Mouse (Mus musculus) spleen, adult 18-20 months (tissue): ENCODE measurements around the gene Catsperg2.
A peak's percentile ranks its signal among the peaks of the same experiment; 100 is the strongest.
"Not testable (repeated sequence)": the region's sequence is repeated elsewhere in the genome, so short reads cannot be mapped to it uniquely, and the experiment has no call there.

Experiments
- DNase-seq, 2 experiments: peaks; one replicate each; pipeline ENCODE4 v3.0.0; 2022; ENCODE audit warnings: mixed read lengths in 2 of 2

Catsperg2 gene

DNA sequence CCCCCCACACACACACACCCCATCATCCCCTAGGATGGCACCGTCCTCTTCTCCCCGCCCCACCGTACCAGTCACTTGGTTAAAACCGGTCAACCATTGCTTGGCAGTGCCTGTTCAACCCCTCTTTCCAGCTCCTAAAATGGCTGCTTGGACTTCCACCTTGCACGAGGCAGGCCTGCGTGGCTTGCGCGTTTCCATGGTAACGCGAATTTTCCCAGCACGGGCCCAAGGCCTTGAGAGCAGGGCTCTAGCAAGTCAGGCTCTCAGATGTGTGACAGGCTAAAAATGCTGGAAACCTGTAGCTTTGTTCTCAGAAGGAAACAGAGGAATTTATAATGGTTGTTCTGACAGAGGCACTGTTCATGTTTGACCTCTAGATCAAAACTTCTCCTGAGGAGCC lies at the start of gene Catsperg2:
Gene Catsperg2, minus strand, starts transcription at position 173 of the 400 bp plus-strand sequence.
- not testable (repeated sequence) for DNase-seq

DNA sequence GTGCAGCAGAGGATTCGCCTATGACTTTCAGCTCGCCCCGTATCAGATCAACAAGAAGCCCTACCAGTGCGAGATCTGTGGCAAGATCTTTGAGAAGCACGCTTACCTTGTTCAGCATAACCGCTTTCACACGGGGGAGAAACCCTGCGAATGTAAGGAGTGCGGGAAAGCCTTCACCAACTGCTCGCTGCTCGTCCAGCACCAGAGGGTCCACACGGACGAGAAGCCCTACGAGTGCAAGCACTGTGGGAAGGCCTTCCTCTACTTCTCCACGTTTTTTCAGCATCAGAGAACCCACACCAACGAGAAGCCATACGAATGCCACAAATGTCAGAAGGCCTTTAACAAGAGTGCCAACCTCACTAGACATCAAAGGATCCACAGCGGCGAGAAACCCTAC lies 49.7 kb upstream of the Catsperg2 start:
- no peak for DNase-seq

DNA sequence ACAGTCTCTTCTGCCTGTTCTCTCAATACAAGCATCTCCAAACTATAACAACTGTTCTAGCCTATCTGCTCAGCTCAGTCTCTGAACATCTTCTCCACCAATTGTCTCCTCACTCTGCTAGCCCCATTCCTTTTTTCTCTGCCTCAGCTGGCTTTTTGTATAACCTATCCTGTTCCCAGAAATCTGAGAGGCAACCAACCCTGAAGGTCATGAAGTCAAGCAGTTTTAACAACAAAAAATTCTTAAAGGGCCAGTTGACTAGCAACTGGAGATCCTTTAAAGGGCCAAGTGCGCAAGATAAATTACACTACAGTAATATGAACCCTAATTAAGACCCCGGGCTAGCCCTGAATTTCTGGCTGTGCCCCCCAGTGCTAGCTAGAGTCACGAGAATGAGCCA lies 47.5 kb upstream of the Catsperg2 start:
- DNase-seq = no peak

DNA sequence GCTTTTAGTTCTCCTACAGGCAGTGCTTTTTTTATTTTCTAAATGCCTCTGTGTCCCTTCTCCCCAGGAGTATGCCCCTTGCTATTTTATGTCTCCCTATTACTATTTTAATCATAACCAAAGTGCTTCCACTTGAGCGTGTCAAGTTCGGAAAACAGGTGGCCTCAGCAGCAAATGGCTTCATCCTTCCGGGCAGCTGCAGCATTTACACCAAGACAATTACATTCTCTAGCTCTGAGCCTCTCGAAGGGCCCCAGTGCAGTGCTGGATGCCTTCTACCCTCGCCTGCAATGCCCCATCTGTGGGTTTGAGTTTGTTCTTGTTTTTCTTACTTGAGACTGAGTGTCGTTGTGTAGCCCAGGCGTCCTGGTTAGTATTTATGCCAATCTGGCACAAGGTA lies 46.7 kb upstream of the Catsperg2 start:
- DNase-seq = no peak

GRCm38 (mm10) chr7:29768980-29769379 lies 42.1 kb upstream of the Catsperg2 start:
- no peak for DNase-seq

DNA sequence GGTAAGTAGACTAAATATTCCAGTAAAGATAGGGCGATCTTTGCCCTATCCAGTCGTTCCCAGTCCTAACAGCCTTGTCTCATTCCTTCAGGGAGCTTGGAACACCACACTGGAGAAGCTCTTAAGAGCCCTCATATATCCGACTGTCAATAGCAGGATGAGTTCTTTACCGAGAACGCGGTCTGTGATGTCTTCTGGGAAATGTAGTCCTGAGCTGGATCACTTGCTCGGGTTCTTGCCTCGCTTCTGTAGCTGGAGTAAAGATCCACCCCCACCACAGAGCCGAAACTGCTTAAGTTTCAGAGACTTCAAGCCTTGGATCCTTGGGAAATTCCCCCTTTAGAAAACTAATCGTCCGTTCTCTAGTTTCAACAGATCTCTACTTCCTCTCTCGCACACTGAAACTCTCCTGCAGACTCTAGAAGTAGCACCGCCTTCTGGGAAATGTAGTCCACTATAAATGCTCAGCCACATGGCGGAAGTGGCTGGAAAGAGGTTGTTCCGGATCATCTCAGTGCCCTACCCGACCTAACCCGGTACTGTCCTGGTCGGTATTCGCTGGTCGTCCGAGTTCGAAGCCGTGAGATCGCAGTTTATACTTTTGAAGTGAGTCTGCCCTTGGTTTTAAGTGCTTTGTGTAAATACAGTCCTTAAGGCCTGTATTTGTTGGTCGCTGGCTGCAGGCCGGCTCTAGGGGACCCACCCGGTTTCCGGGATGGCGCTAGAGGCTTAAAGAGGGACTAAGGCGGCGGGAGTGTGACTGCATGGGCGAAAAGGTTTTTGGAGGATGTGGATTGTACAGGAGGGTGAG lies 41.5 kb upstream of the Catsperg2 start, which contains the start of gene Zfp84:
Gene Zfp84, plus strand, starts transcription at position 463 of the 811 bp plus-strand sequence.
- peak; percentile 73 to 75 for DNase-seq

GRCm38 (mm10) chr7:29767058-29767686 lies 40.3 kb upstream of the Catsperg2 start:
- DNase-seq = peak; percentile 60 to 76

DNA sequence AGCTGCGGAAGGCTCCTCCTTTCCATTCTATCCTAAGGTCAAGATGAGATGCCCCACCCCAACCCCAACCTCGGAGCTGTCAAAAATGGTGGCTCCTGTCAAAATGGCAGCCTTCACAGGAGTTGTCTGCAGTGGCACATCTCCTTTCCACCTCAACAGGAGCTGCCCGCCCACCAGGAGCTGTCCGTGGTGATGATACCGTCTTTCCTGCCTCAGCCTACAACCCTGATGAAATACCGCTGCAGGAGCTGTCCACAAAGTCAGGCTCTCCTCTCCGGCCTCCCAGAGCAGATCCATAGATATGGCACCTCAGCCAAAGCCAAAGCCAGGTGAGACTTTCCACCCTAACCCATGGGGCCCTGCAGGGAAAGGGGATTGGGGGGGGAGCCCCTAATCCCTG lies 37.9 kb upstream of the Catsperg2 start:
- DNase-seq = no peak

- DNase-seq = no peak
Observed at GRCm38 (mm10) chr7:29760476-29760875, 33.6 kb upstream of the Catsperg2 start.

GRCm38 (mm10) chr7:29742258-29742657 lies 15.4 kb upstream of the Catsperg2 start:
- no peak for DNase-seq

GRCm38 (mm10) chr7:29728055-29728454 lies 1.2 kb upstream of the Catsperg2 start:
- no peak for DNase-seq

- DNase-seq = not testable (repeated sequence)
Observed at GRCm38 (mm10) chr7:29725461-29726142, 1.2 kb downstream of the Catsperg2 start.

- not testable (repeated sequence) for DNase-seq
Observed at GRCm38 (mm10) chr7:29708891-29709290, 17.9 kb downstream of the Catsperg2 start.

- not testable (repeated sequence) for DNase-seq
Observed at GRCm38 (mm10) chr7:29695231-29695630, 31.6 kb downstream of the Catsperg2 start.

GRCm38 (mm10) chr7:29681868-29682267 lies 45.0 kb downstream of the Catsperg2 start:
- DNase-seq = no peak
